Mouse (Mus musculus) megakaryocyte, embryonic 14.5 days (primary cell): ENCODE measurements at regions not wholly inside any gene's neighbourhood (a gene's known extent, or its start where the extent isn't known, plus 50 kb on each side); places are given as distances from the start of the nearest gene placed in this dataset.

Source experiments
- FLI1 ChIP-seq: IDR thresholded peaks from 2 replicates; pipeline ENCODE4 v1.6.1; 2012; ENCODE audit warnings: low read length, inconsistent platforms, mixed read lengths
- GATA1 ChIP-seq: IDR thresholded peaks from 3 replicates; pipeline ENCODE4 v1.6.1; 2012; ENCODE audit warnings: mixed read lengths, low read length, inconsistent platforms, borderline replicate concordance

- no peak for TF ChIP-seq GATA1
- TF ChIP-seq FLI1, result no peak
Observed at GRCm38 (mm10) chr13:97463798-97464197, 222.9 kb downstream of the Enc1 start.
